Mouse (Mus musculus) liver, adult 2 months (tissue): ENCODE data around the gene Prune2.

ENCODE experiments used
- CTCF ChIP-seq: fragments of 200-500 bp; IDR thresholded peaks from 2 replicates; pipeline ENCODE4 v1.5.1; 2011; ENCODE audit warnings: low read depth, low read length, control low read depth
- POLR2A ChIP-seq: fragments of 200-500 bp; IDR thresholded peaks from 2 replicates; pipeline ENCODE4 v1.6.1; 2011; ENCODE audit warnings: low read length, control low read depth; ENCODE audit not compliant: insufficient read depth; ENCODE audit errors: extremely low read depth

DNA sequence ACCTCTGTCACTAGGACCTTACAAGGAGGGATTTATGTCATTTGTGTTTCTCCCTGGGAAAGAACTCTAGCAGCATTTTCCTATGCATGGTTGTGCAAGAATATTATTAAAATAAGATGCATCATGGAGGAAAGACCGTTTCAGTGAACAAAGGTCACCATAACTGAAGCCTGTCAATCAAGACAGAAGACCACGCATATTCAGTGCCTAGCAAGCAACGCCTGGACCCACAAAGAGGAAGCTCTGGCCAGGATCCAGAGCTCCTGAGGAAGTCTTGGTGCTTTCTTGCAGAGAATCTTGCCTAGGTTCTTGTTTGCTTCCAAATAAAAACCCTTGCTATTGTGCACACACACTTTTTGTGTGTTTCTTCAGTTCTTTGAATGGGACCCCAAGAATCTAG lies 296.9 kb downstream of the Prune2 start:
- TF ChIP-seq POLR2A (no peak), CTCF (no peak)
